Mouse (Mus musculus): Measurements from ENCODE around the gene Mospd3. TPM values are rescaled to one million over a fixed set of nuclear protein-coding genes. Genes with fewer than 3 reads are reported as not detected.

Mospd3 gene
- polyA plus RNA-seq, 1 experiment from 2014 or later = 44.4 TPM

Other genes with a start within 250 kb of the Mospd3 start
- gene Zan, start 124.0 kb downstream of the Mospd3 start, polyA plus RNA-seq (2014; fragmentation: Nextera tagmentation; extraction: Ambion mirVana) = 0.04 and 0.05 TPM in 2 replicates
- 81.2 and 98.0 TPM in 2 replicates for gene Pop7, start 98.5 kb downstream of the Mospd3 start, polyA plus RNA-seq (2014; fragmentation: Nextera tagmentation; extraction: Ambion mirVana)
- 11.5 and 13.0 TPM in 2 replicates for gene Gigyf1, start 82.5 kb downstream of the Mospd3 start, polyA plus RNA-seq (2014; fragmentation: Nextera tagmentation; extraction: Ambion mirVana)
- gene Epo, start 67.8 kb downstream of the Mospd3 start, polyA plus RNA-seq (2014; fragmentation: Nextera tagmentation; extraction: Ambion mirVana) = not detected in 2 replicates
- gene Gnb2, start 67.5 kb downstream of the Mospd3 start, polyA plus RNA-seq (2014; fragmentation: Nextera tagmentation; extraction: Ambion mirVana) = 598 and 644 TPM in 2 replicates
- 184 and 201 TPM in 2 replicates for gene Actl6b, start 47.5 kb downstream of the Mospd3 start, polyA plus RNA-seq (2014; fragmentation: Nextera tagmentation; extraction: Ambion mirVana)
- gene Tfr2, start 31.2 kb downstream of the Mospd3 start, polyA plus RNA-seq (2014; fragmentation: Nextera tagmentation; extraction: Ambion mirVana) = 1.8 and 1.9 TPM in 2 replicates
- gene Pcolce, start 12.7 kb upstream of the Mospd3 start, polyA plus RNA-seq (2014; fragmentation: Nextera tagmentation; extraction: Ambion mirVana) = 10.5 and 12.3 TPM in 2 replicates
- 0.10 TPM in 1 of 2 replicates, not detected in the other for gene Fbxo24, start 27.9 kb upstream of the Mospd3 start, polyA plus RNA-seq (2014; fragmentation: Nextera tagmentation; extraction: Ambion mirVana)
- 12.3 and 12.4 TPM in 2 replicates for gene Lrch4, start 28.1 kb upstream of the Mospd3 start, polyA plus RNA-seq (2014; fragmentation: Nextera tagmentation; extraction: Ambion mirVana)
- 4.6 and 6.6 TPM in 2 replicates for gene Gm20605, start 28.1 kb upstream of the Mospd3 start, polyA plus RNA-seq (2014; fragmentation: Nextera tagmentation; extraction: Ambion mirVana)
- gene Sap25, start 40.3 kb upstream of the Mospd3 start, polyA plus RNA-seq (2014; fragmentation: Nextera tagmentation; extraction: Ambion mirVana) = 1.5 and 4.6 TPM in 2 replicates
- not detected in 2 replicates for gene Irs3, start 44.7 kb upstream of the Mospd3 start, polyA plus RNA-seq (2014; fragmentation: Nextera tagmentation; extraction: Ambion mirVana)
- gene Agfg2, start 83.7 kb upstream of the Mospd3 start, polyA plus RNA-seq (2014; fragmentation: Nextera tagmentation; extraction: Ambion mirVana) = 10.4 and 11.8 TPM in 2 replicates
- gene Nyap1, start 140.5 kb upstream of the Mospd3 start, polyA plus RNA-seq (2014; fragmentation: Nextera tagmentation; extraction: Ambion mirVana) = 13.8 and 14.5 TPM in 2 replicates
- 52.3 and 62.1 TPM in 2 replicates for gene Tsc22d4, start 144.7 kb upstream of the Mospd3 start, polyA plus RNA-seq (2014; fragmentation: Nextera tagmentation; extraction: Ambion mirVana)
- gene Ppp1r35, start 177.8 kb upstream of the Mospd3 start, polyA plus RNA-seq (2014; fragmentation: Nextera tagmentation; extraction: Ambion mirVana) = 55.1 and 60.0 TPM in 2 replicates
- gene Mepce, start 186.6 kb upstream of the Mospd3 start, polyA plus RNA-seq (2014; fragmentation: Nextera tagmentation; extraction: Ambion mirVana) = 13.1 and 13.2 TPM in 2 replicates
- 7.3 and 7.7 TPM in 2 replicates for gene Zcwpw1, start 186.7 kb upstream of the Mospd3 start, polyA plus RNA-seq (2014; fragmentation: Nextera tagmentation; extraction: Ambion mirVana)
- 0.33 and 0.67 TPM in 2 replicates for gene Pilra, start 235.2 kb upstream of the Mospd3 start, polyA plus RNA-seq (2014; fragmentation: Nextera tagmentation; extraction: Ambion mirVana)